Mouse (Mus musculus) retina, embryonic 14.5 days (tissue): ENCODE results near the gene Cdh13.

Experiments used
- DNase-seq: peaks from one replicate; pipeline ENCODE4 v3.0.0-alpha.2; 2015; ENCODE audit warnings: low spot score

Gene Cdh13

DNA sequence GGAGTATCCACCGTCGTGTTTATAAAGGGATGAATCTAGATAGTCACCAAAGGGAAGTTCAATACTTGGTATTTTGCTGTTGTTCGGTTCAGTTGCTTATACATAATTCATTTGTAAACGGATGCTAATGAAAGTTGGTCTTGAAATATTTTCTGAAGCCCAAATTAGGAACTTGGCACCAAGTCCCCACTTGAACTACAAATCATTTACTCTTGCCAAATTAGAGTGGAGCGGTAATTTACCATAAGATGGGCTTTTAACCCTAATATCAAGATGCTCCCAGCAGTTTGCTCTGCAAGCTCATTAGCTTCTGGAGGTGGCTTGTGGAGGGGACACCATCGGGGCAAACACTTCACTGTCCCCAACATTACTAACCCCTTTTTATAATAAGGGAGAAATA, 164.5 kb downstream of the Cdh13 start:
- DNase-seq, result no peak

DNA sequence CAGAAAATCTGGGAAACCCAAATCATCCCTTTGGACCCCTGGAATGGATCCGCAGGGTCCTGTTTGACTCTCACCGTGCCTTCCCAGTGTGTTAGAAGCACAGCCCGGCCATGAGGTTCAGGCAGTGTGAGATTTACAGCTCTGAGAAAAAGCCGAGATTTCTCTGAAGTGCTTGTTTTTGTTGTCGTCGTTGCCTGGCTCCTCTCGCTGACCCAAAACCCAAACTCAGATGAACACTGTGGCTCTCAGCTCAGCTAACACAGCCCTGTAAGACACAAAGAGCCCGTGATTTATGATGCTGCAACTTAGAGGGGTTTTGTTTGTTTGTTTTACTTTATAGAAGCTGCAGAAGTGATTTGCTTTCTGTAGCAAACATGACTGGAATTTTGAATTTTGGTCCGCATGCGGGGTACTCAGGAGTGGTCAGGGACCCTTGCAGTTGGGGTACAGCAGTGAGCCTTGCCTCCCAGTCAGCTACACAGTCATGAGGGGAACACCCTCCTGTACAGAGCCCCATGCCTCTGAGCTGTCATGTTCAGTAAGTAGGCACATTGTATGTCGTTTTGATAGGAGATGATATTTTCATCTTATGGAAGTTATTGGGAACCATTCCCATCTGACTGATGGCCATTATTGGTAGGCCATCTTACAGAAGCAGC, 169.0 kb downstream of the Cdh13 start:
- DNase-seq, result no peak

DNA sequence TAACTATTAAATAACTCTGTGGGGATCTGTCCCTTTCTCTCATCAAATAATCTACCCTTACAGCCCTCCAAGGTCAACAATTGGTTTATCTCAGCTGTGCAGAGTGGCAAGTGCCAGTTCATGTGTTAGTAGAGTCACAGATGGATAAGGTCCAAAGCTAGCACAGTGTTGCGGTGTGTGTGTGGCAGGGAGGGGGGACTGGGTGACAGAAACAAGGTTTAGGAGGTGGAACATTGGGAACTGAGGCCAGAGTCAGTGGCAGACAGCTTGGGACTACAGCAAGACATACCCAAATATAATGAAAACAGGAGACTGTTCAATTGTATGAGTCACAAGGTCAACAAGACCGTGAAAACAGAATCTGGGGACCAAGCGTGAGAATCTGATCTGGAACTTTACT, 171.7 kb downstream of the Cdh13 start:
- DNase-seq, result no peak

DNA sequence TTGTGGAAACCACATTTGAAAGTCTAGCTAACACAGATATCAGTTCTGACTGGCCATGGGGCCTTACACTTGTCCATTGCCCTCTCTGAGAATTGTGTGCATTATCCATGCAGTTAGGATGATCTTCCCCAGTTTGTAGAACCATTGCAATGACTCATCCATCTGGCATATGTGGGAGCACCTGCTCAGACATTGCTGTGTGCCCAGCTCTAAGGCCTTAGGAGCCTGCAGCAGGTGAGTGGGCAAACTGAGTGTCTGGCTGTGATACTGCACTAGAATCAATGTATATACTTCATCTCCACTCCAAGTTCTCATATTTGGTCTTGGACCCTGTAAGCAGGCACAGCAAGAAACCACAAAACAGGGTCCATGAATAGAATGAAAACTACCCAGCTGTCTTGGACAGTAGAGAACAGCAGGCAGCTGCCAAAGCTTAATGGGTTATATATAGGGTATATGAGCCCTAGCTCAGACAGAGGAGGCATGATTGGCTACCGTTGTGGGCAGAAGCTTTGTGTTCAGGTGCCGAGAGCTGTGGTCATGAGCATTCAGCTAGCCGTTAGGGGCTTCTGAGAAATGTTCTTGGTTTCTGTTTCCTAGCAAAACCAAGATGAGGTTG, 181.9 kb downstream of the Cdh13 start:
- no peak for DNase-seq

DNA sequence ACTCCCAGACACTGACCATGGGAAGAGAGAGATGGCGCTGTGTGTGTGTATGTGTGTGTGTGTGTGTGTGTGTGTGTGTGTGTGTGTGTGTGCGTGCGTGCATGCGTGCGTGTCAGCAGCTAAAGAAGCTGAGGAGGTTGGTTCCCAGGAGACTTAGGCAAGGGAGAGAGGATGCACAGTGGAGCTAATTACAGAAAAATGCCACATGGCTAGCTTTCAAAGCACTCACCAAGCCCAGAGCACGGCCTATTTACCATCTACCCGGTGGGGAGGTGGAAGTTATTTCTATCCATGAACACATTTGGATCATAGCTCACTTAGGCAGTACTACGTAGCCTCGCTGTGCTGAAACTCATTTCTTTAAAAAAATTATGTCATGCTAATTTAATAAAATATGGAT, 194.1 kb downstream of the Cdh13 start:
- peak; percentile 39 for DNase-seq

DNA sequence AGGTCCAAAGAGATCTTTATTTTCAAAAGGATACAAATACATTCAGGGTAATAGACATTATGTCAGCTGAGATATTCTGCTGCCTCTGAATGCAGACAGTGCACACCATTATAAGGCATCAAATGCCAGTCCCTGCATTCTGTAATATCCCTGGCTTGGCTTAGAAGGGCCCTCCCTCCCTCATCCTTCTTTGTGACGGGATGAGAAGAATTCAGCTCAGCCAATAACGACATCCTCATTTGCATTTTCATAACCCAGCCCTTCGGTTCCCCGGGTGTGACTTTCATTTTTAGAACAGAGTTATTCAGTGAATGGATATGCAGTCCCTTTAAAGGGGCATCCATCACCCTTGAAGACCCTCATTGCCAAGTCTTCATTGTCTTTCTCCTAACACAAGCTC, 205.2 kb downstream of the Cdh13 start:
- DNase-seq, result no peak

GRCm38 (mm10) chr8:118502509-118502908, 219.0 kb downstream of the Cdh13 start:
- DNase-seq, result peak; percentile 51

GRCm38 (mm10) chr8:118509426-118509825, 225.9 kb downstream of the Cdh13 start:
- no peak for DNase-seq

DNA sequence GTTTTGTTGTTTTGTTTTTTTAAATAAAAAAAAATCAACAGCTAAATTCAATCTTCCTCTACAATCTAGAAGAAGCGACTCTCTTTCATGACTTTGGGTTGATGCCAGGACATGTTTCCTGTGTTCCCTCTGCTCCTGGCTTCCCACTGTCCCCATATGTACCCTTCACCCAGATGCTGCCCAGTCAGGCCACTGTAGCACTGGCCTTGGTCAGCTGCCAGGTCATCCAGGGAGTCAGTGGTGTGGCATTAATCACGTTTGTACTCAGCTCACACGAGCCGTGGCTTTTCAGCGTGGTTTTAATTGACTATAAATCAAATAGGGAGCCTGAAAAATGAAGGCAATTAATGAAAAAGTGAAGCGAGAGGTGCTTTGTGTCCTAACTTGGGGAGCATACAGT, 229.7 kb downstream of the Cdh13 start:
- no peak for DNase-seq

GRCm38 (mm10) chr8:118515616-118516015, 232.1 kb downstream of the Cdh13 start:
- no peak for DNase-seq

GRCm38 (mm10) chr8:118517071-118517470, 233.5 kb downstream of the Cdh13 start:
- DNase-seq, result no peak

DNA sequence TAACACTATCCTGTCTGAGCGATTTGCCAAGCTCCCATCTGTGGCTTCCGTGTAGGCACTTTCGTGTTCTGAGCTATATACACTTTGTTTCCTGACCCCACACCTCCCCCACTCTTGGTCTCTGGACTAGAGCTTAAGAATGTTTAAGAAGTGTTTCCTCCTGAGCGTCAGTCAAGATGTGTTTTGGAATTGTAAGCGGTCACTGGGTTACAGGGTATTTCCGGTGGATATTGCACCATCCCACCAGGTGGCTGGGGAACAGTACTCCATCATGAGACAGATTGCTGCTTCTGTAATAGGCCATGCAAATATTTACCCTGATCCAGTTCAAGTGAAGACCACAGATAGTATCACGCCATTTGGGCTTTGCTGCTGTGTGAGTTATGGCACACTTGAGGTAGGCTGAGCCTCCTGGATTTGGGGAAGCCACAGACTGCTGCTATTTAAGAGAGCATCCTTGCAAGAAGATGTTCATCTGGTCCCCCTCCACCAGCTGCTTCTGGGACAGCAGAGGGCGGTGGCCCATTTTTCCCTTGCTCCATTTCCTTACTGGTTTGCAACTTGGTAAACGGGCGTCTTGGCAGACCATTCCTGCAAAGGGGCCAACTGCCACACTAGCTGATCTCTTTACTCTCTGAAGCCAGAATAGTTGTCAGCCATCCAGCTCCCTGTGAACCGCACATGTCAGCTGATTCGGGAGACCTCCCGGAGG, 234.7 kb downstream of the Cdh13 start:
- no peak for DNase-seq

DNA sequence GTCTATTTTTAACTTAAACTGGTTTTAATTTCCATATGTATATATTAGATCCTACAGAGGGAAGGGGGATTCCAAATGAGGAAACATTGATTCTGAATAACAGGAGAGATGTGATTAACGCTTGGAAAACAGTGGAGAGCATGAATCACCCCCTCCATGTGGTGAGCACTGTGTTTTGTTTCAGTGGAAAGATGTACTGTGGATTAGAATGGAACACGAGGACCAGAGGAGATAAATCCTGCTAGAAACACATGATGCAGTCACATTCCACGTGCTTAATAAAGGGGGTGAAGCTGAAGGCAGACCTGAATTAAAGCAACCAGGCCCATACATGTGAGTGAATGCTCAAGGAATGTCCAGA, 235.2 kb downstream of the Cdh13 start:
- no peak for DNase-seq

DNA sequence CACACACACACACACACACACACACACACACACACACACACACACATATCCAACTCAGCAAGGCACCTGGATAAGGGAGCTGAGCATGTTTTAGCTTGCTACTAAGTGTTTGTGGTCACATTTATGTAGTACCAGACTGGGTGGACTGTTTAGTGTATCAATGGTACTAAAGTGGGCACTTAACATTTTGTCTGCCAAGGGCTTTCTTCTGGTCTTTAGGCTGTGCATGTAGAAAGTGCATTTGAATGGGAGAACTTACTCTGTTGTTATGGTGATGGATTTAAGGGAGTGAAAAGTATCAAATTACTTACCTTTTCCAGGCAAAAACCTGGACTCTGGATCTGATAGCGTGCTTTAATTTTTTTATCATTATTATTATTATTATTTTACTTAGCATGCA, 240.4 kb downstream of the Cdh13 start:
- DNase-seq, result no peak

GRCm38 (mm10) chr8:118538816-118539558, 255.5 kb downstream of the Cdh13 start:
- DNase-seq, result no peak

- DNase-seq, result no peak
Observed at GRCm38 (mm10) chr8:118539559-118539819, 256.0 kb downstream of the Cdh13 start.

DNA sequence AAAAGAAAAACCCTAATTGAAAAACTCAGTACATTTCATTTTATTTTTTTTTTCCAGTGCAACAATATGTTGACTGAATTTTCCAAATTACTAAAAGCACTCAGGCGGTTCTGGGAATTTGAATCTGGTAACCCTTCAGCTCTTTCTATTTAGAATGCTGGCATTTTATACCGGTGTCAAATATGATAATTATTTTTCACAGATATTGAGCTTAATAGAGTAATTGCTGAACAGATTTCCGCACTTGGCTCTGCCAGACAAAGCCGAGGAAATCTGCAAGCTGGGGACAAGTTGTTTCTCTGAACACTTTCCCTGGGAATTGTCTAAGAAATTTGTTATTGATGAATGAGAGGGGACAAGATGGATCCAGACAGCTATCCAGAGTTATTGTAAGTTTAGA, 256.4 kb downstream of the Cdh13 start:
- DNase-seq, result no peak

GRCm38 (mm10) chr8:118552397-118552796, 268.9 kb downstream of the Cdh13 start:
- peak; percentile 22 for DNase-seq

GRCm38 (mm10) chr8:118552842-118553241, 269.3 kb downstream of the Cdh13 start:
- DNase-seq, result peak; percentile 39

GRCm38 (mm10) chr8:118564024-118564423, 280.5 kb downstream of the Cdh13 start:
- no peak for DNase-seq

DNA sequence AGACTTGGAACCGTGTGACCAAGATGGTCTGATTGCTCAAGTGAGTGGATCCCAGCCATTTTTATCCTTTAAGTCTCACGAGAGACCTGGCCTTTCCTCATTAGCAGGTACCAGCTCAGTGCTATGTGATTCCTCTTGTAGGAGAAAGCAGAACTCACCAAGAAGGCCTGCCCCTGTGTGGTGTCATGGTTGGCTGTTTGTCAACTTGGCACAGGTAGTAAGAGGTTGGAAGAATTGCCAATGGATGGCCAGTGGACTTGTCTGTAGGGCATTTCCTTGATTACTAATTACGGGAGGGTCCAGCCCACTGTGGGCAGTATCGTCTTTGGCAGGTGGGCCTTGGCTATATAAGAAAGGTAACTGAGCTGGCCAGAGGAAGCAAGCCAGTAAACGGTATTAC, 281.7 kb downstream of the Cdh13 start:
- no peak for DNase-seq

DNA sequence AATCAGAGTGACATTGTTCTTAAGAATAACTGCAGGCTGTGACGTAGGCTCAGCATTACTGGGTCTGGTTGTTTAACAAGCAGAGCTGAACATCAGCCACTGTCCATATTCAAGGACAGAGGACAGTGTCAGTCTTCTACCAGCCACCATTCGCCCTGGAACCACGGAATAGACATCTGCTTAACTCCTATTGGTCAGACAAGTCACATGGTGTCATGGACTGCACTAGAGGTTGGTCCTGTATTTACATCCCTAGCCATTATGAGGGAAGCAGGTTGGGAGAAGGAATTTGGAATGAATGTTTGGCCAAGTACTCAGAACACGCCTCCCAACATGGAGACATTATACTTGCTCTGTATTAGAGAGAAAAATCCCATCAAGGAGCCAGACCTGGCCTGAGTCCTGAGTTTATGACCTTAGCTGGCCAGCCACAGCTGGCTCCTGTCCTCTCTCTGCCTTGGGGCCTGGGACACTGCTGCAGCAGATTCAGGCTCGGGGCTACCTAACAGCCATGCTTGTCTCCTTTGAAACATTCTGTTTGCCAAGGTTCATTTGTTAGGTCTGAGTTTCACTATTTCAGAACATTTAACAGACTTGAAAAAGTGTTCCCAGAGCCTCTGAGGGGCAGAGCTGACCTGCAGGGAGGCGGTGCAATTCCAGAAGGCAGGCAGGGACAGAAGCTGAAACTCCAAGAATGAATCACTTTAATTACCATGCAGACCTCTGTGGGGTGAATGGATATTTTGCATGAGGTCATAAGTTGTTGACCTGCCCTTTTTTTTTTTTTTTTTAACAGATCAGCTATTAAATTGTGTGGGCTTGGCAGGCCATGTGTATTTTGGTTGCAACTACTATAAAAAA, 282.6 kb downstream of the Cdh13 start:
- DNase-seq, result no peak
